Mouse (Mus musculus) E14TG2a.4 (cell line): Measurements from ENCODE around the gene Wdr83os.

Experiments used
- CTCF ChIP-seq: conservative IDR thresholded peaks from 2 replicates; pipeline ENCODE4 v1.5.1; 2014; ENCODE audit warnings: low read length
- NANOG ChIP-seq: IDR thresholded peaks from 2 replicates; pipeline ENCODE4 v1.6.1; 2014; ENCODE audit warnings: borderline replicate concordance, low read length, mixed read lengths

- TF ChIP-seq CTCF (no peak), NANOG (no peak)
These were observed 20.5 kb upstream of the Wdr83os start, which contains the start of gene Fbxw9 for GRCm38 (mm10) chr8:85059879-85060616.
